Mouse (Mus musculus) kidney, adult 18-20 months (tissue): ENCODE data around the gene Gp9.

Experiments used
- DNase-seq: peaks from one replicate; pipeline ENCODE4 v3.0.0; 2021

Gp9 gene

DNA sequence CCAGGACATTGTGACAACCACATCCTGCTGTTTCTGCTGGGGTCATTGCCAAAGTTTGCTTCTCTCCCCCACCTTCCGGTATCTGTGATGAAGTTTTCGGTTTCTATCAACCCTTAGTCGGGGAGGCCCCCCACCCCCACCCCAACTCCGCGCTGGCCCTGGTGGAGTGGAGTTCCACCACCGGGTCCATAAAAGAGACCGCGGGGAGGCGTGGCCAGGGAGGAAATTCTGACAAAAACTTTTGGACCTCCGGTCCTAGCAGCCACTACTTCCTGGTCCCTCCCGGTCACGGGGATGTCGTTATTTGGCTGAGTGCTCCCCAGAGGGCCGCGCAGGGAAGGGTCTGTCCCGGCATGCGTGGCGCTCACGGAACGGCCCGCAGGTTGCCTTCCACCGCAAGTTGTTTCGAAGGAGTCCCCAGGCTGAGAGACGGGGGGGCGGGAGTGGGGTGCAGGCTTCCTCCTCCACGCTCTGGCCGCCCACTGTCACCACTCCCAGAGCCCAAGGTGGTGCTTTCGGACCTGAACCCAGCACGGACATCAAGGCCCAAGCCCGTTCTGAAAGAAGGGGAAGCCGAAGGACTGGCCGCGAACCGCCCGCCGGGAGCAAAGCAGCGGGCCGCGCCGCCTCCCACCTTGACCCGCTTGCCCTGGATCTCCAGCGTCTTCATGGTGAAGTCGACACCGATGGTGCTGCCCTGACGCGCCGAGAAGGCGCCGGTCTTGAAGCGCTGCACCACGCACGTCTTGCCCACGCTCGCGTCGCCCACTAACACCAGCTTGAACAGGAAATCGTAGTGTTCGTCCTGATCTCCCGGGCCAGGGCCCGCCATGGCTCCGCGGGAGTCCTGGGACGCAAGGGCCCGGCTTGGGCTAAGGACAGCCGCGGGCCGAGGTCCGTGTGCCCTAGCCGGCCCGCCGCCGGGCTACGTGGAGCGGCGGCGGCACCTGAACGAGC is 33.1 kb downstream of the Gp9 start:
- DNase-seq, result peak; percentile 80

DNA sequence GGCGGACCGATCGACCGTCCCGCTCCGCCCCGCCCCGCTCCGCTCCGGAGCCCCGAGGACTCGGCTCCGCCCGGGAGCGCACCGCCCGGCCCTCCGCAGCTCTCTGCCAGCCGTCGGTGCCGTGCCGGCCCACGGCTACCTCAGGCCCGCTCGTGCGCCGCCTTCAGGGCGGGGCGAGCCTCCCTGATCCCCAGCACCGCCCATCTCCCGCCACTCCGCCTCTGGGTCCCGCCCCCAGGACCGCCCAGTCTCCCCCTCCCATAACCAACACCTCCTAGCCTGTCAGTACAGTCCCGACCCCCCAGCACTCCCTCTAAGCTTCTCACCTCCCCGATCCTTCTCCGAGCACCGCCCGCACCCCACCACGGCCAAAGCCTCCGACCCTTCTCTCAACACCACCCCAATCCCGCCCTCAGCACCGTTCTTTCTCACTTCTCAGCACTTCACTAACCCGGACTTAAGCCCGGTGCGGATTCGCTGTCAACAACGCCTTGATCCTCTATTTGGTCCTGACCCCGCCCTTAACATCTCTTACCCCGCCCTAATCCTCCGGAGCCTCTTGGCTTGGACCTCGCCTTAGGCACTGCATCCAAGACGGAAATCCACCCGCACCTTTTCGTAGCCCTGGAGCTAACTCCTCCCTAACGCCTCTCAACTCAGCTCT is 33.9 kb downstream of the Gp9 start, which contains the start of gene Rab43:
Gene Rab43, minus strand, starts transcription at position 490 of the 664 bp plus-strand sequence.
- peak; percentile 98 for DNase-seq

DNA sequence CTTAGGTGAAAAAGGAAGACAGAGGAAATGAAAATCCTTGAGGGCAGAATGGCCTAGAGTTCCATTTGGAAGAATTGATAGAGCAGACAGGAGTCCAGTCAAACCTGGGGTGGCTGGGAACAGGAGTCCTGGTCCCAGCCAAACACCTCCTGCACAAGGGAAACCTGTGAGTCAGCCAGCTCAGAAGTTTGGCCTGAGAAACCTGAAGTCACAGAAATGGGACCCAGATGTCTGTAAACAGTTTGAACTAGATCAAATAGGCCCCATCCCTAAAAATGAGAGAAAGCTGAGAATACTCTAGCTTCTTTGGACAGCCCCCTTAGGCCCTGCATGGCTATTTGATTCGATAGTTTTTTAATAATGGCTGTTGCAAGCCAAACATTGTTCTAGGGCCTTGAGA is 34.8 kb downstream of the Gp9 start:
- no peak for DNase-seq

DNA sequence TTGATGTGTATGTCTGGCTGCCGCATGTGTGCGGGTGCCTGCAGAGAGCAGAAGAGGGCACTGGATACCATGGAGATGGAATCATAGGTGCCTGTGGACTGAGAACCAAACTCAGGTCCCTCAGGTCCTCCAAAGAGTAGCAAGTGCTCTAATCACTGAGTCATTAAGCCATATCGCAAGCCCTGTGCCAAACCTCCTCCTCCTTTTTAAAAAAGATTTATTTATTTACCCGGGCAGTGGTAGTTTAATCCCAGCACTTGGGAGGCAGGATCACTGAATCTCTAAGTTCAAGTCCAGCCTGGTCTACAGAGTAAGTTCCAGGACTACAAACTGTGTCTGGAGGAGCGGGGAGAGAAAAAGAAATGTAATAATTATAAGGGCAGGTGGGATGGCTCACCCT is 36.6 kb downstream of the Gp9 start:
- no peak for DNase-seq

DNA sequence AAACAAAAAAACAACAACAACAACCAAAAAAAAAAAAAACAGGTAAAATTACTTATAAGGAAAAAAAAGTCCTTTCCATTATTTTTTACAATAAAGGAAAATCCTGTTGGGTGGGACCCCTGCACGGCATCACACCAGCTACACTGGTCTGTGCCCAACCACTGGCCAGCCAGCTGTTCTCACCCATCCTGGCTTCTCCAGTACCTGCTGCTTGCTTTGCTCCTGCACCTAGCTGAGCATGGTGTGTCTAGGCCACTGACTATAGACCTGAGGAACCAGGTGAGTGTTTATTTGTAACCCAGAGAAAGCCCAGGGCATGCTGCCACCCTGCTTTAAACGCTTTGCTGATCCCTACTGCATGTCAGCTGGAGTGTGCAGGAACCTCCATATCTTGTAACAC is 42.5 kb downstream of the Gp9 start:
- DNase-seq, result no peak
